Mouse (Mus musculus) cerebellum, postnatal 4 days (tissue): ENCODE data around the gene Vmn1r237.
A peak's percentile ranks its signal among the peaks of the same experiment; 100 is the strongest.

Source experiments
- DNase-seq, 2 experiments: peaks; one replicate each; pipeline ENCODE4 v3.0.0; 2022; ENCODE audit warnings: low spot score in 2 of 2, mixed read lengths in 1 of 2

The Vmn1r237 gene

DNA sequence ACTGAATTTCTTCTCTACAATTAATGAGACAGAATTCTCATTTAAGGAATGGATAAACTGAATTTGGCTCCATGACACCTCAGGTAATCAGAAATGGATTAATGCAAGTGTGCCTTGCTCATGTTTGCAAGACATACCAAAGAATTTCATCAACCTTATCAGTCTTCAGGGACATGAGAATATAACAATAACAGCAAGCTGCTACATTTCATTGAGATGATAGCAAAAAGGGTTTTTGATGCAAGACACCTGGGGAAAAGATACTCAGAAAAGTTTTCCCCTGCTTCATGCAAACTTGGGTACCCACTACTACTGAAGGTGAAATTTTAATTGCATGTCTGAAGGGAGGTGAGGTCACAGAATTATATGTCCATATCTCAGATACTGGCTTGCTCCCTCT is at the start of gene Vmn1r237:
Gene Vmn1r237, plus strand, starts transcription at position 301 of the 400 bp plus-strand sequence.
- no peak for DNase-seq

DNA sequence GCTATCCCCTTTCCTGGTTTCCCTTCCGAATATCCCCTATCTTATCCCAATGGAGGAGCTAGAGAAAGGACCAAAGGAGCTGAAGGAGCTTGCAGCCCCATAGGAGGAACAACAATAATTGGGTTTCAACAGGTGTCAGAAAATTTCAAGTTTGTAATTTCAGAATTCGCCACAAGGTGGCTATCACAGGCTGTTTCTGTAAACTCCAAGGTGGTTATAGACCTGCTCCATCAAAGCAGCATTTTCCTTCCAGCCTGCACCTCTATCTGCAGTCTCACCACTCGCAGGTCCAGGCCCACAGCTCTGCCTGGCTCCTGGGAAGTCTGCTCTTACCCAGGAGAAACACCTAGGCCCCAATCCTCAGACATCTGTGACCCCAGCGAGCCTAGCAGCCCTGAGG is 39.6 kb upstream of the Vmn1r237 start:
- DNase-seq = peak in 1 of 2 experiments; percentile 57

- DNase-seq = no peak
Measured at GRCm38 (mm10) chr17:21282642-21283041, 29.0 kb upstream of the Vmn1r237 start, which contains the start of gene Vmn1r236. TSS of gene Vmn1r236 (plus strand) at chr17:21282942.

DNA sequence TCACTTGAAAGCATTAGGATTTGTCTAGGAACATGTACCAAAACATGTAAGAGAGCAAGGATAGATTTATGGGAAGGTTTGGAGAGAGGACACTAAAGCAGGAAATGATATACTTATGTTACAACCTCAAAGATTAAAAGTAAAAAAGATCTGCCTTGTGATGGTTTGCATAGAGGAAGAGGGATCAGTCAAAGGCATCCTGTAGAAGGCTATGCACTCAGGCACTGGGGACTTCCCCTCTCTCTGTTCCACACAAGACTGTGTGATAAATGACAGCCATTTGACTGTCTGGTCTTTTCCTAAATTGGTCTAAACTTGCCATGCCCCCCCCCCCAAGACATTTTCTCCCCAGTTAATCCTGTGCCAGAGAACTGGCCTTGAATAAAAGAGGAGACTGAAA is 27.3 kb upstream of the Vmn1r237 start:
- DNase-seq = no peak

GRCm38 (mm10) chr17:21289695-21290094 is 22.0 kb upstream of the Vmn1r237 start:
- no peak for DNase-seq
